Mouse (Mus musculus): Measurements from ENCODE around the gene Col5a3. TPM values are rescaled to one million over a fixed set of nuclear protein-coding genes. Genes with fewer than 3 reads are reported as not detected.
A peak's percentile ranks its signal among the peaks of the same experiment; 100 is the strongest.
"Not testable (repeated sequence)": the region's sequence is repeated elsewhere in the genome, so short reads cannot be mapped to it uniquely, and the experiment has no call there.

Col5a3 gene
- polyA plus RNA-seq, 1 experiment from 2014 or later: 1.2 TPM

DNA sequence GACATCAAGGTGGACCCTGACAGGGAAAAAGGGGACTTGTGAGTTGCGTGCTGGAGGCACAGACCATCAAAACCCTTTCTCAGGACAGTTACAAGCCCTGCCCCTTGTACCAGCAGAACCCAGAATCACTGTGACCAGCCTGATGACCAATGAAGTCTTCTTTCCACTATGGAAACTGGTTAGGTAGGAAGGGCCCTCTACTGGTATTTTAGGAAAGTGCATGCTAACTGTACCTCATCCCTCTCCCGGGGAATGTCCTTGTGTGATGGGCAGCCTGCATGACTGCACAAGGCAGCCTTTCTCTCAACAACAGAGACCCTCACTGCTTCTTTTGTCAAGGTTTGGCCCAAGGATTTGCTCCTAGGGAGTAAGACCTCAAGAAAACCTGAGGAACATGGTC lies 27.8 kb upstream of the Col5a3 start:
- WGBS: 31% methylated on average over 2 of the region's 2 CpGs
- no peak overlapping the region for H3K27ac ChIP-seq (ENCODE audit: low read depth, low read length)
- no peaks in the 10 kb centered on the region for H3K9me3 ChIP-seq (ENCODE audit: control insufficient read depth)
- no peak overlapping the region for H3K4me3 ChIP-seq (ENCODE audit: low read depth, low read length)
- no peaks in the 10 kb centered on the region; the same call in 1 of the 2 replicates for H3K27me3 ChIP-seq (replicated peaks; ENCODE audit: control insufficient read depth, insufficient read depth, low read length)
- H3K4me1 ChIP-seq (replicated peaks; ENCODE audit: control insufficient read depth, insufficient read depth, low read length): no peaks in the 10 kb centered on the region
- no peaks in the 10 kb centered on the region for H3K36me3 ChIP-seq (ENCODE audit: control insufficient read depth, insufficient read depth)
- TF ChIP-seq CTCF (IDR thresholded peaks at IDR 0.05; ENCODE audit: low read depth): peak; percentile 64
- no peak for ATAC-seq
- H3K9ac ChIP-seq (ENCODE audit: low read depth, low read length): no peak overlapping the region
- no peak overlapping the region for H3K4me2 ChIP-seq (replicated peaks; ENCODE audit: low read depth)

DNA sequence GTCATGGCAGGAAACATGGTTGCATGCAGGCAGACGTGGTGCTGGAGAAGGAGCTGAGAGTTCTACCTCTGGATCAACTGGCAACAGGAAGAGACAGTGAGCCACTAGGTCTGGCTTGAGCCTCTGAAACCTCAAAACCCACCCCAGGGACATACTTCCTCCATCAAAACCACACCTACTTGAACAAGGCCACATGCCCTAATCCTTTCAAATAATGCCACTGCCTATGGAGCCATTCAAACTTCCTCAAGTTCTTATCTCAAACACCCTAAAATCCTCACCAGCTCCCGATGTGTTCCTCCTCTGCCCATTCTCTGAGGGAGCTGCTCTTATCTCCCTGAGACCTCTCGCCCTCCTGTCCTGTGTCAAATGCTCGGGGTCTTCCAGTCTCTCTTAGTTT lies 27.3 kb upstream of the Col5a3 start:
- H3K27me3 ChIP-seq (replicated peaks; ENCODE audit: control insufficient read depth, insufficient read depth, low read length): no peaks in the 10 kb centered on the region; the same call in 1 of the 2 replicates
- no peak for TF ChIP-seq CTCF (IDR thresholded peaks at IDR 0.05; ENCODE audit: low read depth)
- H3K4me3 ChIP-seq (ENCODE audit: low read depth, low read length): no peak overlapping the region
- H3K9ac ChIP-seq (ENCODE audit: low read depth, low read length): no peak overlapping the region
- no peak overlapping the region for H3K27ac ChIP-seq (ENCODE audit: low read depth, low read length)
- ATAC-seq: no peak
- H3K36me3 ChIP-seq (ENCODE audit: control insufficient read depth, insufficient read depth): no peaks in the 10 kb centered on the region
- H3K4me2 ChIP-seq (replicated peaks; ENCODE audit: low read depth): no peak overlapping the region
- H3K4me1 ChIP-seq (replicated peaks; ENCODE audit: control insufficient read depth, insufficient read depth, low read length): no peaks in the 10 kb centered on the region
- H3K9me3 ChIP-seq (ENCODE audit: control insufficient read depth): no peaks in the 10 kb centered on the region
- WGBS: 32% methylated on average over 4 of the region's 4 CpGs

DNA sequence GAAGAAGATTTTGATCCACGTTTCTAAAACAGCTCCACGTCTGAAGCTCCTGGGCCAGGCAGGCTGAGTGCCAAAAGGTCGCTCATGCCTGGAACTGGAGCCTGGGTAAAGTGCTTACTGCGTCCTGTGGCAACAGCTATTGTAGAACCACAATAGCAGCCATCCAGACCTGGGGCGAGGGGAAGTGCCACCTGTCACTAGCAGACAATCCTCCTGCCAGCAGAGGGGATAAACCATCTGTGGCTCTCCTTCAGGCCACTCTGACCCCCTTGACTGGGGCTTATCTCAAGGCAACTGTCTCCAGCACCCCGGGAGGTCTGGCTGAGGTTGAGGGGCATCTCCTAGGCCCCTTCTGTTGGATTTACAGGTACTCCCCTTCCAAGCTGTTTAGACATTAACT lies 24.1 kb upstream of the Col5a3 start:
- H3K4me3 ChIP-seq (ENCODE audit: low read depth, low read length): no peak overlapping the region
- H3K36me3 ChIP-seq (ENCODE audit: control insufficient read depth, insufficient read depth): no peaks in the 10 kb centered on the region
- no peaks in the 10 kb centered on the region for H3K9me3 ChIP-seq (ENCODE audit: control insufficient read depth)
- H3K27ac ChIP-seq (ENCODE audit: low read depth, low read length): no peak overlapping the region
- no peak overlapping the region for H3K9ac ChIP-seq (ENCODE audit: low read depth, low read length)
- no peaks in the 10 kb centered on the region; the same call in 1 of the 2 replicates for H3K27me3 ChIP-seq (replicated peaks; ENCODE audit: control insufficient read depth, insufficient read depth, low read length)
- H3K4me2 ChIP-seq (replicated peaks; ENCODE audit: low read depth): no peak overlapping the region
- 50% methylated on average over 6 of the region's 6 CpGs for WGBS
- TF ChIP-seq CTCF (IDR thresholded peaks at IDR 0.05; ENCODE audit: low read depth): no peak
- no peak for ATAC-seq
- no peaks in the 10 kb centered on the region for H3K4me1 ChIP-seq (replicated peaks; ENCODE audit: control insufficient read depth, insufficient read depth, low read length)

DNA sequence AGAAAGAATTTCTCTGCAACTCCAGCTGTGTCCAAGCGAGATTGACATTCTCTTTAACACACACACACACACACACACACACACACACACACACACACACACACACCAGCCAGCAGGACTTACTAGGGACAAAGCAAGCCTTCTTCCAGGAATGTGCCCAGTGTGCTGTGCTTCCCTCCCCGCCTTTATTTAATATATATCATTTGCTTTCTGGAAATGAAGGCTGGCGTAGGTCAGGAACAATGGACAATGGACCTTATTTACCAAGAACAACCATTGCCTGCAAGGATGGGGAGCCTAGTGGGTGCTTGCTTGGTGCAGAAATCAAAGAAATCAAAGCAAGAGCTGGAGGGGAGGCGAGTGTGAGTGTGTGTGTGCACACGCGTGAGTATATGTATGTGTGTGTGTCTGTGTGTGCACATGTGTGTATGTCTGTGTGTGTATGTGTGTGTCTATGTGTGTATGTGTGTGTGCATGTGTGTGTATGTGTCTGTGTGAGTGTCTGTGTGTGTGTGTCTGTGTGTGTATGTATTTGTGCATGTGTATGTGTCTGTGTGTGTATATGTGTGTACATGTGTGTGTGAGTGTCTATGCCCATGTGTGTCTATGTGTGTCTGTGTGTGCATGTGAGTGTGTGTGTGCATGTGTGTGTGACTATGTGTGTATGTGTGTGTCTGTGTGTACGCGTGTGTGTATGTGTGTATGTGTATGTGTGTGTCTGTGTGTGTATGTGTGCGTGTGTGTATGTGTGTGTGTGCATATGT lies 22.5 kb upstream of the Col5a3 start:
- H3K9me3 ChIP-seq (ENCODE audit: control insufficient read depth): no peaks in the 10 kb centered on the region
- no peak for TF ChIP-seq CTCF (IDR thresholded peaks at IDR 0.05; ENCODE audit: low read depth)
- no peaks in the 10 kb centered on the region for H3K36me3 ChIP-seq (ENCODE audit: control insufficient read depth, insufficient read depth)
- H3K4me2 ChIP-seq (replicated peaks; ENCODE audit: low read depth): no peak overlapping the region
- H3K4me3 ChIP-seq (ENCODE audit: low read depth, low read length): no peak overlapping the region
- no peaks in the 10 kb centered on the region for H3K27me3 ChIP-seq (replicated peaks; ENCODE audit: control insufficient read depth, insufficient read depth, low read length)
- 76% methylated on average over 9 of the region's 9 CpGs for WGBS
- no peak for ATAC-seq
- no peak overlapping the region for H3K9ac ChIP-seq (ENCODE audit: low read depth, low read length)
- no peaks in the 10 kb centered on the region for H3K4me1 ChIP-seq (replicated peaks; ENCODE audit: control insufficient read depth, insufficient read depth, low read length)
- no peak overlapping the region for H3K27ac ChIP-seq (ENCODE audit: low read depth, low read length)

DNA sequence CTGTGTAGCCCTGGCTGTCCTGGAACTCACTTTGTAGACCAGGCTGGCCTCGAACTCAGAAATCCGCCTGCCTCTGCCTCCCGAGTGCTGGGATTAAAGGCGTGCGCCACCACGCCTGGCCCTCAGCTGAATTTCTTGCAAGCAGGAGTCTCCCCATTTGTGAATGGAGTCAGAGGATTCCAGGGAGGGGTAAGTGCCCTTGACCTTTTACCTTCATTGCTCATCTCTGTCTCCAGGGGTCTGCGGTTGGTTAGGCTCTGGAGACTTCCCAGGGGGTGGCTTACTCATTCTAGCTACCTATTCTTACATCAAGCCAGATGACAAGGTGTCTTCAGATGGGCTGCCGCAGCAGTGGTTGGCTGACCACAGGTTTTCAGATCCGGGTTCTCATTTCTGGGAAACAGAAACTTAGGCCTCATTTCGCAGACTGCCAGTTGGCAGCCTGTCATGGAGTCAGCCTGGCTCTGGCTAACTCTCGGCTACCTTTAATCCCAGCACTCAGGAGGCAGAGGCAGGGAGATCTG lies 20.6 kb upstream of the Col5a3 start:
- H3K4me3 ChIP-seq (ENCODE audit: low read depth, low read length); H3K27me3 ChIP-seq (replicated peaks; ENCODE audit: control insufficient read depth, insufficient read depth, low read length): not testable (repeated sequence)

DNA sequence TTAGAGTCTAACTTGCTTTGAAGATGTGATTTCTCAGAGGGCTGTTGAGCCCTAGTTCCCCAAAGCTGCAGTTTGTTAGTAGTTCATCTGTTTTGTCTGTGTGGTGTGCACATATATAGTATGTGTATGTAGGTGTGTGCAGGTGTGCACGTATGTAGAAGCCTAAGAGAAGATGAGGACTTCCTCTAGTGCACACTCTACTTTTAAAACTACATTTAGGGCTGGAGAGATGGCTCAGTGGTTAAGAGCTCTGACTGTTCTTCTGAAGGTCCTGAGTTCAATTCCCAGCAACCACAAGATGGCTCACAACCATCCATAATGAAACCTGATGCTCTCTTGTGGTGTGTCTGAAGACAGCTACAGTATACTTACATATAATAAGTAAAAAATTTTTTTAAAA lies 20.0 kb upstream of the Col5a3 start:
- H3K9me3 ChIP-seq (ENCODE audit: control insufficient read depth): no peaks in the 10 kb centered on the region
- H3K9ac ChIP-seq (ENCODE audit: low read depth, low read length): no peak overlapping the region
- H3K27ac ChIP-seq (ENCODE audit: low read depth, low read length): no peak overlapping the region
- 73% methylated on average over 1 of the region's 1 CpGs for WGBS
- no peaks in the 10 kb centered on the region for H3K36me3 ChIP-seq (ENCODE audit: control insufficient read depth, insufficient read depth)
- H3K27me3 ChIP-seq (replicated peaks; ENCODE audit: control insufficient read depth, insufficient read depth, low read length): no peaks in the 10 kb centered on the region; the same call in 1 of the 2 replicates
- H3K4me2 ChIP-seq (replicated peaks; ENCODE audit: low read depth): no peak overlapping the region
- H3K4me1 ChIP-seq (replicated peaks; ENCODE audit: control insufficient read depth, insufficient read depth, low read length): no peaks in the 10 kb centered on the region
- no peak for ATAC-seq
- no peak for TF ChIP-seq CTCF (IDR thresholded peaks at IDR 0.05; ENCODE audit: low read depth)
- no peak overlapping the region for H3K4me3 ChIP-seq (ENCODE audit: low read depth, low read length)

More for the DNA sequence above, 20.6 kb upstream of the Col5a3 start:
- H3K36me3 ChIP-seq (ENCODE audit: control insufficient read depth, insufficient read depth); H3K9me3 ChIP-seq (ENCODE audit: control insufficient read depth); H3K9ac ChIP-seq (ENCODE audit: low read depth, low read length); H3K27ac ChIP-seq (ENCODE audit: low read depth, low read length); H3K4me2 ChIP-seq (replicated peaks; ENCODE audit: low read depth); H3K4me1 ChIP-seq (replicated peaks; ENCODE audit: control insufficient read depth, insufficient read depth, low read length); ATAC-seq: not testable (repeated sequence)
- 85% methylated on average over 11 of the region's 11 CpGs for WGBS

Measured in intestine, postnatal 0 days (tissue).